Mouse (Mus musculus): ENCODE results near the gene Prkce. TPM values are rescaled to one million over a fixed set of nuclear protein-coding genes. Genes with fewer than 3 reads are reported as not detected.

The Prkce gene
- total RNA-seq, 2 experiments from 2014 or later = 253 to 257 TPM

DNA sequence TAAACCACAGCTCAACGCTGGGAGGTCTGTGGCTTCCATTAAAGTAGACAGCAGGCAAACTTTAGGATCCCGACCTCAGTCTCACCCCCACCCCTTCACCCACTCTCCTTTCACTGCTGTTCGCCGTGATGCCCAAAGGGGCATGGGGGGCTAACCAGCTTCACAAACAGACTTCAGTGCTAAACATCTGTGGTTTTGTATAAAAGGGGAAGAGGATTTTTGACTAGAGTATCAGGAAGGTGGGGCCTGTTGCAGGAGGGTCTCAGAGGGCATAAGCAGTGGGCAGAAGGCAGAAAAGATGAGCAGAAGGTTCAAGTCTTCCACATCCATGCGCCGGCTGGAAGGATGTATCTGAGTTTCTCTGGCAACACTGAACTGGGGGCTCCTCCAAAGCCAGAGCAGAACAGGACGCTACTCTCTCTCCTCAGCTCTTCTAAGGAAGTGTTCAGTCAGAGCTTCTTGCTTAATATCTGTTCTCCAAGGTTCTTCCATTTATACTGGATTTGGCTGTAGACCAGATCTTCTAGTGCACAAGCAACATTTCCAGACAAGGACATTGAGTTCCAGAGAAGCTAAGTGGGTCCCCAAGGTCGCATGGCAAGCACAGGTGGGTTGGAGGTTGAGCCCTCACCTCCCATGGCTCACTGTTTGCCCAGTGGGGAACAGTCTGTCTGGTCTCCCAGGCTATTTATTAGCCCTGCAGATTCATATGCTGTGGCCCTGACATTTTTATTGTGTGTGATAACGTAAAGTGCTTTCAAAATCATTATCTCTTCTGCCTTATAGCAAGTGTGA, 2.8 kb downstream of the Prkce start:
- no peak for DNase-seq
- intact Hi-C loops (cut with DNase I) = loop anchor here (5.0 kb wide), 1 partner anchor 62 kb away; no protein-coding TSS in a partner anchor

DNA sequence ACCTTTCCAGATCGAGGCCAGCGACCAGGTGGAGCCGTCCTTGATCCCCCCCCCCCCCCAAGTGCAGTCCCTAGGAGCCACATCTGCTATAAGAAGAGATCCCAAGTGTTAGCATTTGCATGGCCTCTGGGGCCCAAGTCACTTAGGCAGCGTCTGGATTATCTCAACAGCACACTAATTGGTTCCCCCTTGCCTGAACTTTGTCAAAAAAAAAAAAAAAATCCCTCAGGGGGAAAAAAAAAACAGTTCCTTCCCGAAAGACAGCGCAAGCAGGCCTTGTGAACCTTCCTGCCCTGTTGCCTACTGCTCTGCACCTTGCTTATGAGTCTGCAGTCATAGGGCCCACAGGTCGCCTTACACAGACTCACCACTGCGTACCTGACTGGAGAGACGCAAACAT, 7.9 kb downstream of the Prkce start:
- no peak for DNase-seq
- intact Hi-C loops (cut with DNase I) = no loop called here

DNA sequence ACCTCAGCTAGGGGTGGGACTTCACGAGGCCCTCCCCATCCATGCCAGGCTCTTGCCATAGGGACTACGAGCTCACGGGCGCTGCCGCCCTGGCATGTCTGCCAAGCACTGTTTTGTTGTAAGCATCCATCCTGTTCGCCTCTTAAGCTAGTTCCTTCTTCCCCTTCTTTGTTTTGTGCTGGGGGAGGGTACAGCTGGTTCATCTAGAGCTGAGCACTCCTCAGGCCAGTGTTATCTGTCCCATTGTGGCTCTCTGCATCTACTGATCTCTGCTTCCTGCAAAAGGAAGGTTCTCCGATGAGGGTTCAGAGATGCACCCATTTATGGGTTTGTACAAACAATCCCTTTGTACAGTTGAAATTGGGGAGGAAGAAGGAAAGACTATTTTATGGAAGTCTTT, 9.1 kb downstream of the Prkce start:
- intact Hi-C loops (cut with DNase I) = no loop called here
- no peak for DNase-seq

GRCm38 (mm10) chr17:86183788-86184187, 16.2 kb downstream of the Prkce start:
- DNase-seq = no peak
- intact Hi-C loops (cut with DNase I) = no loop called here

DNA sequence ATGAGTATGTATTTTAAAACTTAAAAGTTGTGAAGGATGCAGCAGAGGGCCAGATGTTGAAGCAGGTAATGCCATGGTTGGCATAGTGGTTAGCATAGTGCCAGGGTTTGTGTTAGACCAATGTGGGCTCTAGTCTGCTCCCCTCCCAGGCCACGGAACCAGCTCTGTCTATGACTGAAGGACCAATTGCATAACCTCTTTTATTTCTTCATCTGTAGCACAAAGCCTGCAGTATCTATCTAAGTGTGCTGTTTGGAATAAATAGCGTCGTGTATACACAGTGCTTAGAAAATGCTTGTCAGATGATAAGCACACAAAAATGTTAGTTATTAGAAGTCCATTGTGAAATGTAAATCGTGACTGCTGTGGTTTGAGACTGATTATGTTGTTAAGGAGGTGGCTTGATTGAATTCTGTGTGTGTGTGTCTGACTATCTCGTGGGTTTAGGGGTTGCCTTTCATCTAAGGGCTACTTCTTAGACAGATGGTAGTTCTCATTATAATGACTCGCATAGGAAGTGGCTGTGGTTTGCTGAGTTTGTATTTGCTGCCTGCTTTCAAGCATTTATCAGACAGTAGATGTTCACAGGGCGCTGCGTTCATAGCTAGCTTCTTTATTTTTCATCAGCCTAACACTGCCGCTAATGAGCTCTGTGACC, 17.1 kb downstream of the Prkce start:
- intact Hi-C loops (cut with DNase I) = no loop called here
- DNase-seq = no peak

GRCm38 (mm10) chr17:86185584-86185983, 18.0 kb downstream of the Prkce start:
- intact Hi-C loops (cut with DNase I) = no loop called here
- no peak for DNase-seq

- DNase-seq = no peak
- intact Hi-C loops (cut with DNase I) = no loop called here
These were observed 20.2 kb downstream of the Prkce start for GRCm38 (mm10) chr17:86187777-86188176.

- DNase-seq = no peak
- intact Hi-C loops (cut with DNase I) = no loop called here
These were observed 26.4 kb downstream of the Prkce start for GRCm38 (mm10) chr17:86193979-86194378.

DNA sequence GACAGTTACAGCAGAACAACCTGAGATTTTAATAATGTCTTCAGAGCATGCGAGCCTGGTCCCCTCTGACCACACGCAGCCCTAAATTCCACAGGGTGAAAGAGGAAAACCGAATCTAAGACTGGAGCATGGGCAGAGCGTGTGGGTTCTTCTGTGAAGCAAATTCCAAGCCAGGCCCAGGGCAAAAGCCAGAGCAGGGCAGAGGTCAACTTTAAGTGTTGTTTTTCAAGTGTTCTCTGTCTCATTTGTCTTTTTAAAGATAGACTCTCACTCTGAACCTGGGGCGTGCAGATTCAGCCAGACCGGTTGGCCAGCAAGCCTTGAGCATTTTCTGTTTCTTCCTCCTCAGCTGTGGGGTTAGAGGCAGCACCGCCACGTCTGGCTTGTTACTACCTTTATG, 27.3 kb downstream of the Prkce start:
- intact Hi-C loops (cut with DNase I) = no loop called here
- no peak for DNase-seq

GRCm38 (mm10) chr17:86198496-86199465, 31.2 kb downstream of the Prkce start:
- no peak for DNase-seq
- intact Hi-C loops (cut with DNase I) = no loop called here

DNA sequence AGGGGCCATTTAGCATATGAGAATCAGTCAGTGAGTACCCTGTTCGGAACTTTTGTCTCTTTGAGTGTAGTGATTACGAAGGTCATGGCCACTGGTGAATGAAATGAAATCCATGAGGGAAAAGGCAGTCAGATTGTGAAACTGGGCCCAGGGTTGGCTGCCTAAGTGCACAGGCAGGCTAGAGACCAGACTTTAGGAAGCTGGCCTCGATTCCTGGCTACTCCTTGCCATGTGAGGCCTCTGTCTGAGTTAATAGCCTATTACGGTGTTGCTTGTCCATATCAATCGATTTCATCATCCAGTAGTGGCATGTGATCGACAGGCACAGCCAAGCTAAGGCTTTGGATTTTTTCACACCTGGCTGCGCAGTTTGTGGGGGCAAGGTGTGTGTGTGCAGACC, 34.4 kb downstream of the Prkce start:
- DNase-seq = no peak
- intact Hi-C loops (cut with DNase I) = no loop called here

DNA sequence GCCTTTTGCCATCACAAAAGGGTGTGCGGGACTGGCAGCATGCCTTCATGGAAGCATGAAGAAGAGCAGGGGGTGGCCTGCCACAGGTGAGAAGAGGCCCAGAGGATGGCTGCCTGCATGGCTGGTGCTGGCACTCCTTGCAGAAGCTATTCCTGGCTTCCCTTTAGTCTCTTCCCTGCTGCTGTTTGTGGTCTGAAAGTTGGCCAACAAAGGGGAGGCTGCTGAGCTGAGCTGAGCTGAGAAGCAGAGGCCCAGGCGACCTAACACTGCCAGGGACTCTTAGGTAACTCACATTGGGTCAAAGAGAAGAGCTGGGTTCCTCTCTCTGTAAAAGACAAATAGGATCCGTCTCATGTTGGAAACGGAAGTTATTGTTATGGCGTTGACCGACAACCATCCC, 35.4 kb downstream of the Prkce start:
- no peak for DNase-seq
- intact Hi-C loops (cut with DNase I) = no loop called here

DNA sequence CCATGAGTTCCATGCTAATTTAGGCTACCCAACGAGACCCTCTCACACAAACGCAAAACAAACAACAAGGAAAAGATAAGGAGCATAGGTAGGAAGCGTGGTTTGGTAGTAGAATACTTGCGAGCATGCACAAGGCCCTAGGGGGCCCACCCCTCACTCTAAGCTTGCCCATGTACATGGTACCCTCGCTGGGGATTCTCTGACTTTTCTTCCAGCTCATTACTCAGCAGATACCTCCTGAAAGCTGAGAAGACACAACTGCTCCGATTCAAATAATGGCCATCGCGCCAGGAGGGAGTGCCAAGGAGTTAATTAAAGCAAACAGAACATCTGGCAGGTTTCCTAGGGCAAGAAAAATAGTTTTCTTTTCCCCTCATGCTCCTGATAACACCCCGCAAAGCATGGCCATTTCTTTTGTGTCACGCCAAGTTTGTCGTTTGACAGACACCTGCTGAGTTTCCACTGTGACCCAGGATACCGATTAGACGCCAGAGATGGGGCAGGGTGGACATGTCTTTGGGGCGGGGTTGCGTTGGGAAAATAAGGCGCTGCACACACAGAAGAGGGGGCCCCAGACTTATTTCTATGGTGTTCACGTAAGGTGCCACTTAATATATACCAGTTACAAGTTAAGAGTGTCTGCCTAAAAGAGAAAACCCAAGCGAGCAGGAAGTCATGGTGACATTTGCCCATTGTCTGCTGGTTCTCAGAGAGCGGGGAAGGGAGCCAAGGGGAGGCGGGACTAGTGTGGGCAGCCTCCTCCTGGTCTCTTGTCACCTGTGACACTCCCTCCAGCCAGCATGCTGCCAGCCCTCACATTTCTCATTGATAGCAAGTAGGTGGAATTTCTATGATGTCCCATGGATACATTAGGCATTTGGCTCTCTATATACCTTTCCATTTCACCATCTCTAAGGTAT, 36.2 kb downstream of the Prkce start:
- intact Hi-C loops (cut with DNase I) = no loop called here
- peak; percentile 41 for DNase-seq

DNA sequence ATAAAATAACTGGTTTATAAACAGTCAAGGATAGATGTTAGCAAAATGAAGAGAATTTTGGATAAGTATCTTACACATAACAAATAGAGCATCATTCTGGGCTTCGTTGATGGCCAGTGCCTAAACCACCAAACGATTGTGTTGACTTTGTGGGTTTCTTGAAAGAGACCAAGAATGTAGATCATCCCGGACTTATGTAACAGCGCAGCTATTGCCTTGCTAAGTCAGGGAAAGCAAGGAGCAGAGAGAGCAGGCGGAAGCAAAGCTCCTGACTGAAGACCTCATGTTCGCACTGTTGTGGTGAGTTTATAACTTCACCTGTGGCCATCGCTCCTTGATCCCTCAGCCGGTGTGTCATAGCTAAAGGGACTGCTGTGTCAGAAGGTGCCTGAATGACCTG, 38.7 kb downstream of the Prkce start:
- intact Hi-C loops (cut with DNase I) = no loop called here

GRCm38 (mm10) chr17:86208057-86208820, 40.7 kb downstream of the Prkce start:
- DNase-seq = no peak
- intact Hi-C loops (cut with DNase I) = no loop called here

More for the DNA sequence above, 38.7 kb downstream of the Prkce start:
- DNase-seq = no peak

DNA sequence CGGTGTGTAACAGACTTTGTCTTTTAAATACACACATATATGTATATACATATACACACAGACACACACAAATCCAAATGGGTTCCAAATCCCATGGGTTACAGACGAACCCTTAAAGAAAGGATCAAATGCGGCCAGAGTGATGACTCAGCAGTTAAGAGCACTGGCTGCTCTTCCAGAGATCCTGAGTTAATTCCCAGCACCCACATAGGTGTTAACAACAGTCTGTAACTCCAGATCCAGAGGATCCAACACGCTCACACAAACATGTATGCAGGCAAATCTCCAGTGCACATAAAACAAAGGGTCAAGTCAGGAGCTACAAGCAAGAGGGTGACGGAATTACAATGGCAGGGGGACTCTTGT, 41.2 kb downstream of the Prkce start:
- no peak for DNase-seq
- intact Hi-C loops (cut with DNase I) = no loop called here

DNA sequence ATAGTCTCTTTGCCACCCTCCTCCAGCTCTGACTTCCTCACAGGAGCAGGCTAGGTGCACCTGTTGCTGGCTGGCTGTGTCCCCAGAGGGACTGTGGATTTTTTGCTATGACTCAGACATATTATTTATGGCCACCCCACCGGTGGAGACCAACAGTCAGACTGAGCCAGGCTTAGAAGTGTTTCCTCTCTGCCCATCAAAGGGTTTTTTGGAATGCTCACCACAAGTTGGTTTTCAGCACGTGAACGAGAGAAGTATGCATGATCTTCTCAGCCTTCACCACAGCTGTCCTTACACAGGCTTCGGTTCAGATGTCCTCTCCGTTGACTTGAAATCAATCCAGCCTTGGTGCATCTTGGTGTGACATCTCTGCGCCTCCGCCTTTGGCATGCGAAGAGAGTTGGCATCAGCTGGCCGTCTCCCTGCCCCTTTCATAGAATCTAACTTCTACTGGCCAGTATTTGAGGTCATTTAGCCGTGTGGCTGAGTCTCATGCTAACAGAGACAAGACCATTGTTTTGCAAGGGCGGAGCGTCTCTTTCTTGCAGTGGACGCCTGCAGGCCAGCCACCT, 42.2 kb downstream of the Prkce start:
- intact Hi-C loops (cut with DNase I) = no loop called here
- no peak for DNase-seq

DNA sequence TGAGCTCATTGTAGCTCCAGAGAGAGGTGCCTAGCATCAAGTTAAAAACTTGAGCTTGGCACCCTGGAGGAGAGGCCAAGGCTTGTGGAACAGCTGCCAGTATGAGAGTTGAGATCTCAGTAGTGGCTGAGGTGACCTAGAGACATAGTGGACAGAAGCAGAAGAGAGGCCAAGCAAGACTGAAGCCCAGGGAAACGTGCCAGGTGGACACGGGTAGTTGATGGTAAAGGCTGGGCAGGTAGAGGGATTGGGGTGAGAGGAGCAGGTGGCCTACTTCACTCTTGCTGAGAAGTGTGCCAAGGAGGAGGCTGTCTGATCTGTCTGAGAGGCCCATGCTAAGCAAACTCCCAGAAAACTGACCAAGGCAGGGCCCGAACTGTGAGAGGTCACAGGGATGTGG, 44.6 kb downstream of the Prkce start:
- DNase-seq = no peak
- intact Hi-C loops (cut with DNase I) = no loop called here

- intact Hi-C loops (cut with DNase I) = no loop called here
- DNase-seq = no peak
These were observed 46.7 kb downstream of the Prkce start for GRCm38 (mm10) chr17:86214285-86214684.

Data from left cerebral cortex, postnatal 4 days (tissue).